Mouse (Mus musculus): ENCODE results near the gene Tspear. TPM values are rescaled to one million over a fixed set of nuclear protein-coding genes. Genes with fewer than 3 reads are reported as not detected.
"Not testable (repeated sequence)": the region's sequence is repeated elsewhere in the genome, so short reads cannot be mapped to it uniquely, and the experiment has no call there.

The Tspear gene
- polyA plus RNA-seq, 1 experiment: not detected

GRCm38 (mm10) chr10:77729241-77729640 is 42.9 kb downstream of the Tspear start:
- TF ChIP-seq MYOD1 (IDR thresholded peaks at IDR 0.05; ENCODE audit: control insufficient read depth, insufficient read length, low read depth): no peak
- no peak for TF ChIP-seq USF1 (IDR thresholded peaks at IDR 0.05; ENCODE audit: low read depth)
- TF ChIP-seq FOSL1 (IDR thresholded peaks at IDR 0.05; ENCODE audit: insufficient read depth, low read length, poor library complexity, severe bottlenecking): no peak
- TF ChIP-seq MYOG (IDR thresholded peaks at IDR 0.05; ENCODE audit: control insufficient read depth, extremely low read depth, insufficient read length): no peak
- TF ChIP-seq CEBPB (IDR thresholded peaks at IDR 0.05; ENCODE audit: low read depth): no peak
- TF ChIP-seq MAX (IDR thresholded peaks at IDR 0.05): no peak
- Histone ChIP-seq H3K27me3 (ENCODE audit: control insufficient read depth, insufficient read depth, insufficient read length) (peaks cover 28% of the 10 kb centered on the region), H3K36me3 (ENCODE audit: control insufficient read depth, insufficient read depth) (no peaks in the 10 kb centered on the region), H3K4me3 (ENCODE audit: insufficient read depth, poor library complexity, severe bottlenecking) (no peak overlapping the region), H3K79me3 (ENCODE audit: low read depth) (no peaks in the 10 kb centered on the region), H3ac (ENCODE audit: control insufficient read depth, insufficient read length, low read depth) (no peak overlapping the region), H3K79me2 (ENCODE audit: control insufficient read depth, insufficient read depth) (no peaks in the 10 kb centered on the region)

GRCm38 (mm10) chr10:77735928-77736327 is 49.6 kb downstream of the Tspear start:
- H3K79me3 ChIP-seq (ENCODE audit: low read depth): no peaks in the 10 kb centered on the region

GRCm38 (mm10) chr10:77738929-77739328 is 52.6 kb downstream of the Tspear start:
- TF ChIP-seq MAX (IDR thresholded peaks at IDR 0.05): no peak
- no peak for TF ChIP-seq USF1 (IDR thresholded peaks at IDR 0.05; ENCODE audit: low read depth)
- TF ChIP-seq CTCF (IDR thresholded peaks at IDR 0.05; ENCODE audit: control insufficient read depth, insufficient read depth, insufficient read length): no peak
- no peak for TF ChIP-seq MYOG (IDR thresholded peaks at IDR 0.05; ENCODE audit: control insufficient read depth, extremely low read depth, insufficient read length)
- no peak overlapping the region for H3ac ChIP-seq (ENCODE audit: control insufficient read depth, insufficient read length, low read depth)
- no peaks in the 10 kb centered on the region for H3K79me2 ChIP-seq (ENCODE audit: control insufficient read depth, insufficient read depth)
- peaks cover 24% of the 10 kb centered on the region for H3K27me3 ChIP-seq (ENCODE audit: control insufficient read depth, insufficient read depth, insufficient read length)
- no peaks in the 10 kb centered on the region for H3K79me3 ChIP-seq (ENCODE audit: low read depth)
- H3K36me3 ChIP-seq (ENCODE audit: control insufficient read depth, insufficient read depth): no peaks in the 10 kb centered on the region
- H3K4me3 ChIP-seq (ENCODE audit: insufficient read depth, poor library complexity, severe bottlenecking): no peak overlapping the region

More at GRCm38 (mm10) chr10:77735928-77736327, 49.6 kb downstream of the Tspear start:
- TF ChIP-seq CTCF (IDR thresholded peaks at IDR 0.05; ENCODE audit: control insufficient read depth, insufficient read depth, insufficient read length): no peak
- no peak for TF ChIP-seq CEBPB (IDR thresholded peaks at IDR 0.05; ENCODE audit: low read depth)
- no peak for TF ChIP-seq MAX (IDR thresholded peaks at IDR 0.05)
- TF ChIP-seq MYOG (IDR thresholded peaks at IDR 0.05; ENCODE audit: control insufficient read depth, extremely low read depth, insufficient read length): no peak
- TF ChIP-seq FOSL1 (IDR thresholded peaks at IDR 0.05; ENCODE audit: insufficient read depth, low read length, poor library complexity, severe bottlenecking): no peak
- Histone ChIP-seq H3K79me2 (ENCODE audit: control insufficient read depth, insufficient read depth) (no peaks in the 10 kb centered on the region), H3ac (ENCODE audit: control insufficient read depth, insufficient read length, low read depth) (no peak overlapping the region), H3K27me3 (ENCODE audit: control insufficient read depth, insufficient read depth, insufficient read length) (peaks cover 9% of the 10 kb centered on the region), H3K36me3 (ENCODE audit: control insufficient read depth, insufficient read depth) (no peaks in the 10 kb centered on the region), H3K4me3 (ENCODE audit: insufficient read depth, poor library complexity, severe bottlenecking) (no peak overlapping the region)

- H3ac ChIP-seq (ENCODE audit: control insufficient read depth, insufficient read length, low read depth); H3K4me3 ChIP-seq (ENCODE audit: insufficient read depth, poor library complexity, severe bottlenecking); H3K36me3 ChIP-seq (ENCODE audit: control insufficient read depth, insufficient read depth); H3K79me3 ChIP-seq (ENCODE audit: low read depth); H3K79me2 ChIP-seq (ENCODE audit: control insufficient read depth, insufficient read depth): not testable (repeated sequence)
- peaks cover 25% of the 10 kb centered on the region for H3K27me3 ChIP-seq (ENCODE audit: control insufficient read depth, insufficient read depth, insufficient read length)
Measured at GRCm38 (mm10) chr10:77741924-77742688, 55.7 kb downstream of the Tspear start, which contains the start of gene Gm18596. Gene Gm18596, minus strand, starts transcription at chr10:77742638.

- not testable (repeated sequence) for H3K79me2 ChIP-seq (ENCODE audit: control insufficient read depth, insufficient read depth); H3K4me3 ChIP-seq (ENCODE audit: insufficient read depth, poor library complexity, severe bottlenecking); H3K27me3 ChIP-seq (ENCODE audit: control insufficient read depth, insufficient read depth, insufficient read length); H3K79me3 ChIP-seq (ENCODE audit: low read depth); H3ac ChIP-seq (ENCODE audit: control insufficient read depth, insufficient read length, low read depth); H3K36me3 ChIP-seq (ENCODE audit: control insufficient read depth, insufficient read depth)
Measured at GRCm38 (mm10) chr10:77750686-77751085, 64.3 kb downstream of the Tspear start.

GRCm38 (mm10) chr10:77751254-77751653 is 64.9 kb downstream of the Tspear start, which contains the start of gene Gm9736:
Gene Gm9736, minus strand, starts transcription at chr10:77751354.
- not testable (repeated sequence) for H3ac ChIP-seq (ENCODE audit: control insufficient read depth, insufficient read length, low read depth); H3K27me3 ChIP-seq (ENCODE audit: control insufficient read depth, insufficient read depth, insufficient read length); H3K36me3 ChIP-seq (ENCODE audit: control insufficient read depth, insufficient read depth); H3K4me3 ChIP-seq (ENCODE audit: insufficient read depth, poor library complexity, severe bottlenecking); H3K79me3 ChIP-seq (ENCODE audit: low read depth); H3K79me2 ChIP-seq (ENCODE audit: control insufficient read depth, insufficient read depth)

- H3K36me3 ChIP-seq (ENCODE audit: control insufficient read depth, insufficient read depth); H3K4me3 ChIP-seq (ENCODE audit: insufficient read depth, poor library complexity, severe bottlenecking); H3ac ChIP-seq (ENCODE audit: control insufficient read depth, insufficient read length, low read depth); H3K79me3 ChIP-seq (ENCODE audit: low read depth); H3K79me2 ChIP-seq (ENCODE audit: control insufficient read depth, insufficient read depth); H3K27me3 ChIP-seq (ENCODE audit: control insufficient read depth, insufficient read depth, insufficient read length): not testable (repeated sequence)
Measured at GRCm38 (mm10) chr10:77752312-77752711, 65.9 kb downstream of the Tspear start.

All from C2C12 (cell line).